Mouse (Mus musculus) olfactory bulb, adult 2 months (tissue): Measurements from ENCODE around the gene Gm10024. TPM values are rescaled to one million over a fixed set of nuclear protein-coding genes. Genes with fewer than 3 reads are reported as not detected.
"Not testable (repeated sequence)": the region's sequence is repeated elsewhere in the genome, so short reads cannot be mapped to it uniquely, and the experiment has no call there.

Source experiments
- H3K27ac ChIP-seq: fragments of 200-500 bp; 2 replicates; pipeline ENCODE4 v1.5.1; 2012; ENCODE audit warnings: low read depth, low read length; ENCODE audit not compliant: insufficient read depth
- H3K4me1 ChIP-seq: fragments of 200-500 bp; 2 replicates; pipeline ENCODE4 v1.6.1; 2012; ENCODE audit warnings: low read length; ENCODE audit not compliant: control insufficient read depth, insufficient read depth
- H3K4me3 ChIP-seq: fragments of 200-500 bp; 2 replicates; pipeline ENCODE4 v1.5.1; 2012; ENCODE audit warnings: mild to moderate bottlenecking, low read depth, low read length, moderate library complexity; ENCODE audit not compliant: insufficient read depth
- CTCF ChIP-seq: fragments of 200-500 bp; IDR thresholded peaks from 2 replicates; pipeline ENCODE4 v1.5.1; 2012; ENCODE audit warnings: low read depth, mild to moderate bottlenecking, low read length, moderate library complexity; ENCODE audit not compliant: insufficient read depth
- POLR2A ChIP-seq: fragments of 200-500 bp; IDR thresholded peaks from 2 replicates; pipeline ENCODE4 v1.6.1; 2012; ENCODE audit warnings: mild to moderate bottlenecking, low read depth, low read length, moderate library complexity; ENCODE audit not compliant: insufficient read depth
- WGBS: fragments of 180-500 bp; shearing (Covaris S2); methylation state at CpG from one replicate; pipeline ENCODE4 v1.1.7; 2018; 5-methylcytosine and 5-hydroxymethylcytosine counted together
- polyA plus RNA-seq: library from polyadenylated mRNA; stranded (reverse); fragments of >200 nt; gene quantifications from 2 replicates; pipeline ENCODE4 v1.2.4, GENCODE M21; 2012; ENCODE audit warnings: low replicate concordance; ENCODE audit not compliant: missing spikeins, insufficient read depth, insufficient read length

Gene Gm10024
- polyA plus RNA-seq, 1 experiment = not detected

DNA sequence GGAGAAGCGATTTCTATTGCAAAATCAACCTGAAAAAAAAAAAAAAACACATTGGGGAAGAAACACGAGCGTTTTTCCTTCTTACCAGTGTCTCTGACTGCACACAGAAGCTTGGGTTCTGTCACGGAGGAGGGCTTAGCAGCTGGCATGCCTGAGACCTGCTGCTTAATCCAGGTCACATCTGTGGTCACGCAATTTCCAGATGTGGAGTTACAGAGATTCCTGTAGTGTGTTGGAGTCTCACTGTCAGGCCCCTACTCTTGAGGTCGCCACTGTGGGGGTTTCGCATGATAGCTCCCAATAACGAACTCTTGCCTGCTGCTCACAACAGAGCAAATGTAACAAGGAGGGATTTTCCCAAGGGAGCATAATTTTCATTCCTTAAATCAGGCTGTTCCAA lies 27.1 kb upstream of the Gm10024 start:
- no peak for TF ChIP-seq POLR2A
- TF ChIP-seq CTCF = no peak
- Histone ChIP-seq H3K27ac (no peak overlapping the region), H3K4me1 (peaks cover 13% of the 10 kb centered on the region), H3K4me3 (no peak overlapping the region)
- 51% methylated on average over 8 of the region's 8 CpGs for WGBS

DNA sequence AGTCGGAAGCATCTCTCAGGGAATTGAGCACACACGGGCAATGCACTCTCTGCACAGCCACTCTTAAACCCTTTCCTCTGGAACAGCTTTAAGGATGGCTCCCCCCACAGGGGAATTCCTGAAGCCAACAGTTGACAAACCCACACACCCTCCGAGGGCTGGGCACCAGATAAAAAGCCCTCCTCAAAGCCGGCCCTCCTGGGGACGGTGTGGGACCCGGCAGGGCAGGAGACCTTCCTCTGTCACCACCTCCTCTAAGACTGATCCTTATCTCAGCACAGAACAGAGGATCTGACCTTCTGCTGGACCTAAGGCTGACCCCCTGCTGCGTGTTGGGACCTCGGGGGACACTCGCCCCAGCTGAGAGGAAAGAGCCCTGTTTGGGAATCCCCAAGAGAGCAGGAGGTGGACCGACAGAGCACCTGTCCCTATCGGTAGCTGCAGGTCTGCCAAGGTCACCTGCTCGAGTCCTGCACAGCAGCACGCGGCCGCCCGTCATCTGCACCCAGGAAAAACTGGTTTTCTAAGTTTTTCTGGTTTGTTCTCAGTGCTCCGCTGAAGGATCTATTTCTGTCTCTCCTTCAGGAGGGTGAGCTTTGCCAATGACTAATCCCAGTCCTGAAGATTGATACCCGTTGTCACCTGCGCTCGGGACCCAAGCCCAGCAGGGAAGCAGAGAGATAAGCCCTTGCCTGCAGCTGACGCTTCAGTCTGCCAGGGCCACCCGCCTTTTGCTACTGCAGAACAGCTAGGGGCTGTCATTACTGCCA lies 25.2 kb upstream of the Gm10024 start, which contains the start of gene Tspear:
Tspear (plus strand) TSS at position 675 of the 770 bp plus-strand sequence.
- no peak within 1 kb of the TSS for H3K4me3 ChIP-seq
- H3K4me1 ChIP-seq = peaks cover 27% of the 10 kb centered on the region
- no peak within 1 kb of the TSS for H3K27ac ChIP-seq
- WGBS = 24% methylated on average over 22 of the region's 22 CpGs
- TF ChIP-seq POLR2A = no peak
- TF ChIP-seq CTCF = no peak

DNA sequence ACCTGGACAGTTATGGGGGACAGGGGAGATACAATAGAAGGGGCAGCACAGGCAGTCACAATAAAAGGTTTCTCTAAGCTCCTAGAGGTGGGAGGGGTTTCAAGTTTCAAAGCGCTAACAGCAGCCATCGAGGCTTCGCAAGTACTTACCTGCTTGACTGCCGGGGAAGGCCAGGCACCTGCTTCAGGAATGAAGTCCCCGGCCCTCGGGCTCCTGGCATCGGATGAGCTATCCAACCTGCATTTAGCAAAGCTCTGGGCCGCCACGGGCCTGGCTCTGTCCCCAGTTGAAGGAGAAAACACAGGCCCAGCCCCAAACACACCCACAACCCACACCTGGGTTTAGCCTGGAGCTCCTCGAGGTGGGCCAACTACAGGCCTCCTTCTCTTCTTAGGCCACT lies 24.2 kb upstream of the Gm10024 start:
- H3K4me1 ChIP-seq = peaks cover 27% of the 10 kb centered on the region
- H3K4me3 ChIP-seq = no peak overlapping the region
- TF ChIP-seq CTCF (no peak), POLR2A (no peak)
- no peak overlapping the region for H3K27ac ChIP-seq
- WGBS = 63% methylated on average over 10 of the region's 10 CpGs

DNA sequence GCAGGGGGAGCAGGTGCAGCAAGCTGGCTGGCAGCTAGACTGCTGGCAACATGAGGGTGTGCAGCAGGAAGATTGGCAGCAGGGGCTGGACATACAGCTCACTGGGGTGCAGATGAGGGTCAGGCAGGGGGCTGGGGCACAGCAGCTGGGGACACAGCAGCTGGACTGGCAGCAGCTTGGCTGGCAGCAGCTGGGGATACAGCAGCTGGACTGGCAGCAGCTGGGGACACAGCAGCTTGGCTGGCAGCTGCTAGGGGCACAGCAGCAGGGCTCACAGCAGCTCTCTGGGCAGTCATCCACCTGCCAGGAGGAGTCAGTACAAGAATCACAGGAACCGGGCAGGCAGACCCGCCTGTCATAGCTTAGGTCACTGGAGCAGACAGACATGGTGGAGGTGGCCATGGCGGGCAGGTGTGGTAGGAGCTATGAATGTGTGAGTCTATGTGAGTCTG lies 20.9 kb upstream of the Gm10024 start, which contains the start of gene Gm19402:
Gm19402 (minus strand) TSS at position 402 of the 452 bp plus-strand sequence.
- WGBS = 58% methylated on average over 3 of the region's 3 CpGs

DNA sequence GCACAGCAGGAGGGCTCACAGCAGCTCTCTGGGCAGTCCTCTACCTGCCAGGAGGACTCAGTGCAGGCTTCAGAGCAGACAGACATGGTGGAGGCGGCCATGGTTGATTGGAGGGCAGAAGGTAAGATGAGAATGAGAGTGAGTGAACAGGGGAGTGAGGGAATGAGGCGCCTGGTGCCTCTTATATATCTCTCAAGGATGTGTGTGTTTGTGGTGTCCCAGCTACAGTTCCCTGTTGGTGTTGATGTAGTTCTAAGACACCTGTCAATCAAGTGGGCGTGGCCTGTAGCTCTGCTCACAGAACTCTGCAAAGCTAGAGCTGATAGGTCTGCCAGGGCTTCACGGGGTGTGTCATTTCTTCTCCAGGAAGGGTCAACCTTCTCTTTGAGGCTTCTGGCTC lies 14.1 kb upstream of the Gm10024 start, which contains the start of gene Gm9508:
Gm9508 (minus strand) TSS at position 101 of the 400 bp plus-strand sequence.
- TF ChIP-seq CTCF (no peak), POLR2A (no peak)
- Histone ChIP-seq H3K4me1 (peaks cover 3% of the 10 kb centered on the region; the same call in 1 of the 2 replicates), H3K27ac (no peak within 1 kb of the TSS), H3K4me3 (no peak within 1 kb of the TSS)
- WGBS = 56% methylated on average over 4 of the region's 4 CpGs

More for the DNA sequence above, 20.9 kb upstream of the Gm10024 start, which contains the start of gene Gm19402:
- H3K4me3 ChIP-seq, H3K27ac ChIP-seq: not testable (repeated sequence)
- peaks cover 27% of the 10 kb centered on the region for H3K4me1 ChIP-seq

DNA sequence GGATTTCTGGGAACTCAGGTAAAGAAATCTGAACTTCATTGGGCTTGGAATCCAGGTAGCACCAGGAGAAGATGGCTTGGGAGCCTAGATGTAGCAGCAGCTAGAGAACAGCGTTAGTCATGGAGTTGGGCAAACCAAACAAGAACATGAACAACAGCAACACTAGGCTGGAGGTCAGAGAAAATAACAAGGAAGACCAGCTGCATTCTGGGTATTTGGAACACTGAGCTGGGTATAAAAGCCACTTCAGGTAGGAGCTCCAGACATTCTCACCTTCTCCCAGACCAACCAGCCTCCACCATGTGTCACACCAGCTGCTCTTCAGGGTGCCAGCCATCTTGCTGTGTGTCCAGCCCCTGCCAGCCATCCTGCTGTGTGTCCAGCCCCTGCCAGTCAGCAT lies 4.9 kb upstream of the Gm10024 start, which contains the start of gene Gm10272:
Gm10272 (plus strand) TSS at position 301 of the 400 bp plus-strand sequence.
- 100% methylated on average over 1 of the region's 1 CpGs for WGBS
- Histone ChIP-seq H3K4me3 (no peak within 1 kb of the TSS), H3K4me1 (no peaks in the 10 kb centered on the region), H3K27ac (no peak within 1 kb of the TSS)
- TF ChIP-seq CTCF (no peak), POLR2A (no peak)

DNA sequence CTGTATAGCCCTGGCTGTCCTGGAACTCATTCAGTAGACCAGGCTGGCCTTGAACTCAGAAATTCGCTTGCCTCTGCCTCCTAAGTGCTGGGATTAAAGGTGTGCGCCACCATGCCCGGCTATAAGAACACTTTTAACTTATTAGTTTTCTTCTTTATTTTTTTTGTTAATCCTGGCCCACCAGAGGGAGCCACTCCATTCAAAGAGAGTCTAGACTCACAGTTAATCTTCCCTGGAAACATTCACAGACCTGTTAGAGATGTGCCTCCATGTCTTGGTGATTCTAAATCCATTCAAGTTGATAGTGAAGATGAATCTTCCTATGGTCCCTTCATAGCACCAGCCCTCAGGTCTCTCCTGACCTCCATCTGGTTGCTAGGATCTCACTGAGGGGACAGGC lies 1.4 kb upstream of the Gm10024 start:
- 73% methylated on average over 3 of the region's 3 CpGs for WGBS
- TF ChIP-seq POLR2A = no peak
- TF ChIP-seq CTCF = no peak
- no peak overlapping the region for H3K27ac ChIP-seq
- no peak overlapping the region for H3K4me3 ChIP-seq
- no peaks in the 10 kb centered on the region for H3K4me1 ChIP-seq

DNA sequence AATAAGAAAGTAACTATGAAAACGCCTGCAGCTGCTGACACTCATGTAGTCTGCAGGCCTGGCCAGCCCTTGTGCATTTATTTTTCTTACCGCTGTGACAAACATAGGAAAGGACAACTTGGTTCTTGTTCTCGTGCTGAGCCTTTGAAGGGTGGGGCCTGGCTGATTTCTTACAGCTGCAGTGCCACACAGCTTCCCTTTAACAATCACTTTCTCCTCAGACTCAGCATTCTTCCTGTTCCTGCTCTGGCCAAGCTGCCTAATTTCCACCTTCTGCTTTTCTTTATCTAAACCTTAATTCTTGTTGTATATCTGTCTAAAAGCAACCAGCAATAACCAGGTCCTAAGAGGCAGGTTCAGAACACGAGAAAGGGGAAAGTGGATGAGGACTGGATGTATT lies 2.5 kb downstream of the Gm10024 start:
- TF ChIP-seq CTCF (no peak), POLR2A (no peak)
- H3K27ac ChIP-seq = no peak overlapping the region
- 70% methylated on average over 4 of the region's 4 CpGs for WGBS
- no peaks in the 10 kb centered on the region for H3K4me1 ChIP-seq
- no peak overlapping the region for H3K4me3 ChIP-seq

DNA sequence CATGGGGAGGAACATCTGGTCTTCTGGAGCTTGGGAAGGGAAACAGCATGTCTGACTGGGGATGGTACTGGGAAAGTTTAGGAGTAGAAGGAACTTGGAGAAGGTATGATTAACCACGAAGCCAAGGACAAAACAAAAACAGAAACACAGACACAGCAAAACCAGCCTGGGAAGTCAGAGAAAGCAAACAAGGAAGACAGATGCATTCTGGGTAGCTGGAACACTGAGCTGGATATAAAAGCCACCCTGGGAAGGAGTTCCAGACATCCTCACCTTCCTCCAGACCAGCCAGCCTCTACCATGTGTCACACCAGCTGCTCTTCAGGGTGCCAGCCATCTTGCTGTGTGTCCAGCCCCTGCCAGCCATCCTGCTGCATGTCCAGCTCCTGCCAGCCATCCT lies 4.2 kb downstream of the Gm10024 start, which contains the start of gene Gm10142:
Gm10142 (plus strand) TSS at position 301 of the 400 bp plus-strand sequence.
- 85% methylated on average over 1 of the region's 1 CpGs for WGBS
- H3K4me3 ChIP-seq = no peak within 1 kb of the TSS
- H3K4me1 ChIP-seq = no peaks in the 10 kb centered on the region
- H3K27ac ChIP-seq = no peak within 1 kb of the TSS
- TF ChIP-seq POLR2A = no peak
- no peak for TF ChIP-seq CTCF

DNA sequence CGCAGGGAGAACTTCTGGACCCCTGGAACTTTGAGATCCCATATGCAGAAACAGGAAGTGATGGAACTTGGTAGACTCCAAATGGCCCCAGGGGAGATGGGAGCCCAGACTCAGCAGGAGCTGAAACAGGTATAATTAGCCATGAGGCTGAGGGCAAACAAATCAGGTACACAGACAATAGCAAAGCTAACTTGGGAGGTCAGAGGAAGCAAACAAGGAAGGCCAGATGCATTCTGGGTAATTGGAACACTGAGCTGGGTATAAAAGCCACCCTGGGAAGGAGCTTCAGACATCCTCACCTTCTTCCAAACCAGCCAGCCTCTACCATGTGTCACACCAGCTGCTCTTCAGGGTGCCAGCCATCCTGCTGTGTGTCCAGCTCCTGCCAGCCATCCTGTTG lies 9.0 kb downstream of the Gm10024 start, which contains the start of gene Krtap12-1:
Krtap12-1 (plus strand) TSS at position 301 of the 400 bp plus-strand sequence.
- not testable (repeated sequence) for H3K4me3 ChIP-seq, H3K4me1 ChIP-seq
- 89% methylated on average over 1 of the region's 1 CpGs for WGBS

More for the DNA sequence above, 9.0 kb downstream of the Gm10024 start, which contains the start of gene Krtap12-1:
- not testable (repeated sequence) for H3K27ac ChIP-seq
